Mouse (Mus musculus): ENCODE results near the gene Ly6g5c.

- TF ChIP-seq CTCF (IDR thresholded peaks at IDR 0.05; ENCODE audit: low read depth) (peak; percentile 55), EP300 (optimal IDR thresholded peaks at IDR 0.05) (no peak)
These were observed 1.6 kb upstream of the Ly6g5c start for GRCm38 (mm10) chr17:35106522-35106921.

Measured in stomach, postnatal 0 days (tissue).